Mouse (Mus musculus): ENCODE data around the gene Sirt7. TPM values are rescaled to one million over a fixed set of nuclear protein-coding genes. Genes with fewer than 3 reads are reported as not detected.

Gene Sirt7
- total and polyA plus RNA-seq, 3 experiments, result 74.4 to 91.3 (median 75.2) TPM

DNA sequence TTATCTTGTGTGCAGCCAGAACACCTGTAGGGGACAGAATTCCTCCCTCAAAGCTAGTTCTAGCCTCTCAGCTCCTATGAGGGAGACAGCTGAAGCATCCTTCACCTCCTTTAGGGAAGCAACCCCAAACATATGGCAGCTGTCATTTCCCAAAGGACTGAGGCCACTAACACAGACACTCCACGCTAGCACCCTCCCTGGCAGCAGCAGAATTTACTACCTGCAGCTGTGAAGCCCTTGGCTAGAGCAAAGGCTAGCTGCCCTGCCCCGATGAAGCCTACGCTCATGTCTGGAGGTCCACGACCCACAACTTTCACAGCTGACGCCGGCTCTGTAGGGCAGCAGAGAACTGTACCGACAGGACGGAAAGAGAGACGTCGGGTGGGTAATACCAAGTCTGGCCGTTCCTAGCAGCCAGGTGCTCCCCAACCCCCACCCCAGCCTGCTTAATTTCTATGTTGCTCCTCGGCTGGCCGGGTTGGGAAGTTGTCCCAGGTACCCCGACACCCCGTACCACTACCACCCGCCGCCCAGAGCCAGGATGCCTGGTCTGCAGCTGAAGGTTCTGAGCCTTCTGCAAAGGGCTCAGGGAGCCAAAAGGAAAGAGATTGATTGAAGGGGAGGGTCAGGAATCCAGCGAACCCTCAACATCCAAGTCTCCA lies 18.0 kb upstream of the Sirt7 start:
- TF ChIP-seq CHD2 (IDR thresholded peaks at IDR 0.05; ENCODE audit: low read length) (peak; percentile 18; the same call in 1 of the 2 replicates), ZC3H11A (IDR thresholded peaks at IDR 0.05; ENCODE audit: low read depth, low read length) (no peak), CTCF (conservative IDR thresholded peaks at IDR 0.05 in 1 of 2, IDR thresholded peaks at IDR 0.05 in 1 of 2; ENCODE audit: low read depth in 2 of 2, low read length in 2 of 2) (peak in 1 of 2 experiments; percentile 27; a peak in 1 of 4 replicates)
- H3K36me3 ChIP-seq (replicated peaks in 1 of 2; ENCODE audit: control insufficient read depth in 1 of 2, insufficient read depth in 1 of 2, low read length in 1 of 2), result peaks cover 15 to 33% of the 10 kb centered on the region in 2 experiments
- no peaks in the 10 kb centered on the region for H3K9me3 ChIP-seq (replicated peaks; ENCODE audit: low read length)
- H3K27ac ChIP-seq (ENCODE audit: insufficient read depth, low read depth), result peak overlapping the region; percentile 13; the same call in 1 of the 2 replicates
- H3K27me3 ChIP-seq (replicated peaks), result no peaks in the 10 kb centered on the region
- peak overlapping the region; percentile 79 for H3K9ac ChIP-seq (ENCODE audit: insufficient read depth, low read depth)
- no peak for DNase-seq (ENCODE audit: extremely low read depth)
- in situ Hi-C loops (cut with MboI; ENCODE audit: low pct_ligation_motif_present, low pct_unique_long_range_greater_than_20kb, low sequenced_read_pairs), result no loop called here
- H3K4me3 ChIP-seq (replicated peaks in 1 of 3; ENCODE audit: low read depth in 2 of 3, low read length in 2 of 3, poor library complexity in 1 of 3), result peak overlapping the region; percentile 57 to 70 (median 66)
- peak overlapping the region; percentile 59 for H3K4me2 ChIP-seq (ENCODE audit: insufficient read depth, low read depth, poor library complexity, severe bottlenecking)
- dilution Hi-C loops (cut with MboI; ENCODE audit: extremely low pct_ligation_motif_present, extremely low pct_unique_long_range_greater_than_20kb, low sequenced_read_pairs), result no loop called here
- H3K4me1 ChIP-seq (ENCODE audit: control insufficient read depth in 1 of 2, insufficient read depth in 2 of 2), result peaks cover 25 to 54% of the 10 kb centered on the region in 2 experiments
- H3K79me2 ChIP-seq (replicated peaks; ENCODE audit: control insufficient read depth, extremely low read depth, insufficient read depth, poor library complexity, severe bottlenecking), result no peaks in the 10 kb centered on the region

DNA sequence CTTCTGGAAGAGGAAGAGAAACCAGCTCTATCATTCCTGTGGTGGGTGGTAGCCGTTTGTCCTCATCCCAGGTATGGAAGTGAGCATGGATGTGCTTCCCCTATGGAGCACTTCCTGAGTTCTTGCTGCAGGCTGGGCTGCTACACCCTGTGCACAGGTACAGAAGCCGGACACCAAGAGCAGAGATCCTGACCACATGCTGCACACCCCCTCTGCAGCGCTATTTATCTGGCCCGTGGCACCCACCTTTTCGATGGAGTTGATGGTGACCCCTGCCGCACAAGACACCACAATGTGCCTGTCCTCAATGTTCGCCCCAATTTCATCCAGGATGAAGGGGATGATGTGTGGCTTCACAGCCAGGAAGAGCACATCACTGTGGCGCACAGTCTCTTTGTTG lies 16.8 kb upstream of the Sirt7 start:
- in situ Hi-C loops (cut with MboI; ENCODE audit: low pct_ligation_motif_present, low pct_unique_long_range_greater_than_20kb, low sequenced_read_pairs), result no loop called here
- no peak for DNase-seq (ENCODE audit: extremely low read depth)
- no peaks in the 10 kb centered on the region for H3K79me2 ChIP-seq (replicated peaks; ENCODE audit: control insufficient read depth, extremely low read depth, insufficient read depth, poor library complexity, severe bottlenecking)
- TF ChIP-seq PAX5 (IDR thresholded peaks at IDR 0.05; ENCODE audit: low read length) (no peak), ETS1 (conservative IDR thresholded peaks at IDR 0.05; ENCODE audit: low read depth, low read length) (no peak), E2F4 (IDR thresholded peaks at IDR 0.05; ENCODE audit: insufficient replicate concordance, low read depth, low read length) (no peak), POLR2AphosphoS2 (IDR thresholded peaks at IDR 0.05; ENCODE audit: low read depth, low read length) (no peak), SIN3A (IDR thresholded peaks at IDR 0.05; ENCODE audit: low read length) (no peak), IRF4 (IDR thresholded peaks at IDR 0.05; ENCODE audit: low read depth, low read length) (no peak), KAT2A (IDR thresholded peaks at IDR 0.05; ENCODE audit: insufficient replicate concordance, low read length) (no peak), NELFE (IDR thresholded peaks at IDR 0.05; ENCODE audit: low read depth, low read length) (no peak)
- H3K4me3 ChIP-seq (replicated peaks in 1 of 3; ENCODE audit: low read depth in 2 of 3, low read length in 2 of 3, poor library complexity in 1 of 3), result peak overlapping the region in 1 of 3 experiments; percentile 66
- H3K27me3 ChIP-seq (replicated peaks), result no peaks in the 10 kb centered on the region
- no peak overlapping the region for H3K4me2 ChIP-seq (ENCODE audit: insufficient read depth, low read depth, poor library complexity, severe bottlenecking)
- H3K36me3 ChIP-seq (replicated peaks in 1 of 2; ENCODE audit: control insufficient read depth in 1 of 2, insufficient read depth in 1 of 2, low read length in 1 of 2), result peaks cover 15 to 41% of the 10 kb centered on the region in 2 experiments
- dilution Hi-C loops (cut with MboI; ENCODE audit: extremely low pct_ligation_motif_present, extremely low pct_unique_long_range_greater_than_20kb, low sequenced_read_pairs), result no loop called here
- H3K9me3 ChIP-seq (replicated peaks; ENCODE audit: low read length), result no peaks in the 10 kb centered on the region
- 0 out of 2 replicates have a peak overlapping the region, but pooled peaks have one; percentile 79 for H3K9ac ChIP-seq (ENCODE audit: insufficient read depth, low read depth)
- H3K27ac ChIP-seq (ENCODE audit: insufficient read depth, low read depth), result no peak overlapping the region
- H3K4me1 ChIP-seq (ENCODE audit: control insufficient read depth in 1 of 2, insufficient read depth in 2 of 2), result peaks cover 14 to 42% of the 10 kb centered on the region in 2 experiments

DNA sequence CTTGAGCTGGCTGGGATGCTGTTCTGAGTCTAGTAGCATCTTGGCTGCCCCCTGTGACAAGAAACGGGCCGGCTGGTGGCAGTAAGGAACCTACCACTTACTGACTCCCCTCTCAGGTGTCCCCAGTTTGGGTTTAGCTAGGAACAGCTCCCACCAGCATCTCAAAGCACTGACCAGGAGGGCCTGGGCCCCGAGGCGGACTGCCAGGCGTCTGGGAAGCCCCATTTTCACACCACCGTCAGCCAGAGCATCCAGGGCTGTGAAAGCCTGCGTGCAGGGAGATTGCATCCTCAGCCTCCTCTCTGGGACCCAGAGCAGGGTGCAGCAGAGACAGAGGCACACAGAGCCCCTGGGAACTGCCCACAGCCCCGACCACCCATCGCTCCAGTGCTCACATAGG lies 16.2 kb upstream of the Sirt7 start:
- no peak for DNase-seq (ENCODE audit: extremely low read depth)
- no peaks in the 10 kb centered on the region for H3K9me3 ChIP-seq (replicated peaks; ENCODE audit: low read length)
- no peak overlapping the region for H3K4me3 ChIP-seq (replicated peaks in 1 of 3; ENCODE audit: low read depth in 2 of 3, low read length in 2 of 3, poor library complexity in 1 of 3)
- H3K27me3 ChIP-seq (replicated peaks), result no peaks in the 10 kb centered on the region
- H3K9ac ChIP-seq (ENCODE audit: insufficient read depth, low read depth), result no peak overlapping the region
- in situ Hi-C loops (cut with MboI; ENCODE audit: low pct_ligation_motif_present, low pct_unique_long_range_greater_than_20kb, low sequenced_read_pairs) (no loop called here), dilution Hi-C loops (cut with MboI; ENCODE audit: extremely low pct_ligation_motif_present, extremely low pct_unique_long_range_greater_than_20kb, low sequenced_read_pairs) (no loop called here)
- peaks cover 15 to 44% of the 10 kb centered on the region in 2 experiments for H3K36me3 ChIP-seq (replicated peaks in 1 of 2; ENCODE audit: control insufficient read depth in 1 of 2, insufficient read depth in 1 of 2, low read length in 1 of 2)
- H3K4me2 ChIP-seq (ENCODE audit: insufficient read depth, low read depth, poor library complexity, severe bottlenecking), result no peak overlapping the region
- peaks cover 13 to 39% of the 10 kb centered on the region in 2 experiments for H3K4me1 ChIP-seq (ENCODE audit: control insufficient read depth in 1 of 2, insufficient read depth in 2 of 2)
- no peak overlapping the region for H3K27ac ChIP-seq (ENCODE audit: insufficient read depth, low read depth)
- H3K79me2 ChIP-seq (replicated peaks; ENCODE audit: control insufficient read depth, extremely low read depth, insufficient read depth, poor library complexity, severe bottlenecking), result no peaks in the 10 kb centered on the region
- TF ChIP-seq ZNF384 (IDR thresholded peaks at IDR 0.05; ENCODE audit: low read depth, low read length), result no peak
- TF ChIP-seq TBP (conservative IDR thresholded peaks at IDR 0.05; ENCODE audit: low read depth, low read length), result no peak
- no peak for TF ChIP-seq KAT2A (IDR thresholded peaks at IDR 0.05; ENCODE audit: insufficient replicate concordance, low read length)
- no peak for TF ChIP-seq ZMIZ1 (IDR thresholded peaks at IDR 0.05; ENCODE audit: low read depth, low read length)
- no peak for TF ChIP-seq EP300 (IDR thresholded peaks at IDR 0.05; ENCODE audit: low read length)
- TF ChIP-seq RCOR1 (conservative IDR thresholded peaks at IDR 0.05; ENCODE audit: low read depth, low read length), result no peak
- TF ChIP-seq MAX (IDR thresholded peaks at IDR 0.05; ENCODE audit: low read length), result no peak
- TF ChIP-seq CTCF (conservative IDR thresholded peaks at IDR 0.05 in 1 of 2, IDR thresholded peaks at IDR 0.05 in 1 of 2; ENCODE audit: low read depth in 2 of 2, low read length in 2 of 2), result no peak
- no peak for TF ChIP-seq IRF4 (IDR thresholded peaks at IDR 0.05; ENCODE audit: low read depth, low read length)
- no peak for TF ChIP-seq ELF1 (IDR thresholded peaks at IDR 0.05; ENCODE audit: low read depth, low read length)
- no peak for TF ChIP-seq HCFC1 (IDR thresholded peaks at IDR 0.05; ENCODE audit: low read depth, low read length)
- no peak for TF ChIP-seq POLR2A (IDR thresholded peaks at IDR 0.05; ENCODE audit: low read depth, low read length)
- no peak for TF ChIP-seq NELFE (IDR thresholded peaks at IDR 0.05; ENCODE audit: low read depth, low read length)
- no peak for TF ChIP-seq ZC3H11A (IDR thresholded peaks at IDR 0.05; ENCODE audit: low read depth, low read length)
- TF ChIP-seq RAD21 (IDR thresholded peaks at IDR 0.05; ENCODE audit: low read depth, low read length), result no peak
- no peak for TF ChIP-seq E2F4 (IDR thresholded peaks at IDR 0.05; ENCODE audit: insufficient replicate concordance, low read depth, low read length)

Data from CH12.LX (cell line).